Mouse (Mus musculus) kidney, postnatal 25 days (tissue): Measurements from ENCODE around the gene Map3k5.
A peak's percentile ranks its signal among the peaks of the same experiment; 100 is the strongest.
"Not testable (repeated sequence)": the region's sequence is repeated elsewhere in the genome, so short reads cannot be mapped to it uniquely, and the experiment has no call there.

Source experiments
- DNase-seq, 2 experiments: peaks; one replicate each; pipeline ENCODE4 v3.0.0; 2021; ENCODE audit warnings: mixed read lengths in 2 of 2

Gene Map3k5

GRCm38 (mm10) chr10:19934384-19935294 lies at the start of gene Map3k5:
Map3k5 (plus strand) TSS chr10:19934472.
- DNase-seq: peak; percentile 54 to 72

- no peak for DNase-seq
These were observed 48.0 kb upstream of the Map3k5 start for GRCm38 (mm10) chr10:19886249-19886648.

GRCm38 (mm10) chr10:19889908-19890307 lies 44.4 kb upstream of the Map3k5 start:
- no peak for DNase-seq

GRCm38 (mm10) chr10:19891686-19892085 lies 42.6 kb upstream of the Map3k5 start:
- no peak for DNase-seq

GRCm38 (mm10) chr10:19893146-19893545 lies 41.1 kb upstream of the Map3k5 start:
- DNase-seq: peak in 1 of 2 experiments; percentile 22

GRCm38 (mm10) chr10:19893976-19894375 lies 40.3 kb upstream of the Map3k5 start:
- peak; percentile 49 to 57 for DNase-seq

GRCm38 (mm10) chr10:19900191-19900590 lies 34.1 kb upstream of the Map3k5 start:
- no peak for DNase-seq

GRCm38 (mm10) chr10:19901992-19902391 lies 32.3 kb upstream of the Map3k5 start:
- DNase-seq: no peak

GRCm38 (mm10) chr10:19904077-19904820 lies 30.0 kb upstream of the Map3k5 start:
- DNase-seq: no peak

- peak; percentile 97 to 98 for DNase-seq
These were observed 26.9 kb upstream of the Map3k5 start, which contains the start of gene Pex7 for GRCm38 (mm10) chr10:19907246-19907804. Pex7 (minus strand) TSS chr10:19907689.

- DNase-seq: no peak
These were observed 26.2 kb upstream of the Map3k5 start for GRCm38 (mm10) chr10:19908076-19908475.

- DNase-seq: no peak
These were observed 23.8 kb upstream of the Map3k5 start for GRCm38 (mm10) chr10:19910516-19910915.

- DNase-seq: no peak
These were observed 22.7 kb upstream of the Map3k5 start for GRCm38 (mm10) chr10:19911583-19911982.

GRCm38 (mm10) chr10:19913806-19914205 lies 20.5 kb upstream of the Map3k5 start:
- DNase-seq: no peak

GRCm38 (mm10) chr10:19915301-19915700 lies 19.0 kb upstream of the Map3k5 start:
- peak; percentile 76 to 84 for DNase-seq

GRCm38 (mm10) chr10:19922410-19922809 lies 11.9 kb upstream of the Map3k5 start:
- DNase-seq: peak in 1 of 2 experiments; percentile 38

GRCm38 (mm10) chr10:19924256-19924655 lies 10.0 kb upstream of the Map3k5 start:
- no peak for DNase-seq

GRCm38 (mm10) chr10:19926391-19926897 lies 7.8 kb upstream of the Map3k5 start:
- DNase-seq: not testable (repeated sequence)

- DNase-seq: no peak
These were observed 6.1 kb upstream of the Map3k5 start for GRCm38 (mm10) chr10:19928205-19928604.

- DNase-seq: no peak
These were observed 1.3 kb upstream of the Map3k5 start for GRCm38 (mm10) chr10:19932986-19933385.

- DNase-seq: peak; percentile 85 to 94
These were observed 525 bp upstream of the Map3k5 start for GRCm38 (mm10) chr10:19933511-19934383.

- peak in 1 of 2 experiments; percentile 31 for DNase-seq
These were observed 987 bp downstream of the Map3k5 start for GRCm38 (mm10) chr10:19935295-19935623.
